Mouse (Mus musculus): Measurements from ENCODE around the gene Vmn1r220. TPM values are rescaled to one million over a fixed set of nuclear protein-coding genes. Genes with fewer than 3 reads are reported as not detected.

Gene Vmn1r220
- total and polyA plus RNA-seq, 2 experiments = not detected

- TF ChIP-seq POLR2A (IDR thresholded peaks at IDR 0.05; ENCODE audit: extremely low read depth, insufficient read depth, low read length) = no peak
- no peak for TF ChIP-seq CTCF (IDR thresholded peaks at IDR 0.05; ENCODE audit: low read depth, low read length)
- Histone ChIP-seq H3K4me1 (ENCODE audit: control insufficient read depth, insufficient read depth, low read length) (no peaks in the 10 kb centered on the region), H3K9ac (ENCODE audit: low read depth, low read length) (no peak overlapping the region), H3K36me3 (ENCODE audit: control insufficient read depth, insufficient read depth, low read length) (no peaks in the 10 kb centered on the region), H3K27me3 (ENCODE audit: control insufficient read depth, insufficient read depth, low read length) (no peaks in the 10 kb centered on the region), H3K4me3 (ENCODE audit: insufficient read depth, low read depth, low read length) (no peak overlapping the region), H3K79me2 (ENCODE audit: control insufficient read depth, insufficient read depth, low read length) (no peaks in the 10 kb centered on the region), H3K27ac (replicated peaks; ENCODE audit: insufficient read depth, low read depth, low read length) (no peak overlapping the region)
- 71% methylated on average over 3 of the region's 3 CpGs for WGBS
- no peak for DNase-seq (ENCODE audit: extremely low read depth, low read depth, low spot score)
Observed at GRCm38 (mm10) chr13:23157848-23158247, 29.9 kb downstream of the Vmn1r220 start.

DNA sequence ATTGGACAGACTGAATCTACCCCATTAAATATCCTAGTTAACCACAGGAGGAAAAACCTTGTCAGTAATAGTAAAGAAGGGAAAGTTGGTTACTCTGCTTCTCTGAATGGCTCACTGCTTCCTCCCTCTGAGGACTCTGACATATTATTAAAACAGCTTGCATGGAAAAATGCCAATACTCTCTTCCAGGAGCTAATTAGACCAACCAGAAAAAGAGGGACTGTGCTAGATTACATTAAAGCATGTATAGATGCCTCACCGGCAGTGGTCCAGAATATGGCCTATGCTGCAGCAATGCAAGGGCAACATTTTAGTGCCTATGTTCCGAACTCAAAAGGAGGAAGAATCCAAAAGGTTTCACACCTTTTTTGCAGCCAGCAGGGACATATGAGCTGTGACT is 48.9 kb downstream of the Vmn1r220 start:
- DNase-seq (ENCODE audit: extremely low read depth, low read depth, low spot score) = no peak
- 84% methylated on average over 2 of the region's 2 CpGs for WGBS
- Histone ChIP-seq H3K27me3 (ENCODE audit: control insufficient read depth, insufficient read depth, low read length) (no peaks in the 10 kb centered on the region), H3K36me3 (ENCODE audit: control insufficient read depth, insufficient read depth, low read length) (no peaks in the 10 kb centered on the region), H3K9ac (ENCODE audit: low read depth, low read length) (no peak overlapping the region), H3K4me3 (ENCODE audit: insufficient read depth, low read depth, low read length) (no peak overlapping the region), H3K4me1 (ENCODE audit: control insufficient read depth, insufficient read depth, low read length) (no peaks in the 10 kb centered on the region), H3K27ac (replicated peaks; ENCODE audit: insufficient read depth, low read depth, low read length) (no peak overlapping the region), H3K79me2 (ENCODE audit: control insufficient read depth, insufficient read depth, low read length) (no peaks in the 10 kb centered on the region)
- no peak for TF ChIP-seq CTCF (IDR thresholded peaks at IDR 0.05; ENCODE audit: low read depth, low read length)
- no peak for TF ChIP-seq POLR2A (IDR thresholded peaks at IDR 0.05; ENCODE audit: extremely low read depth, insufficient read depth, low read length)

DNA sequence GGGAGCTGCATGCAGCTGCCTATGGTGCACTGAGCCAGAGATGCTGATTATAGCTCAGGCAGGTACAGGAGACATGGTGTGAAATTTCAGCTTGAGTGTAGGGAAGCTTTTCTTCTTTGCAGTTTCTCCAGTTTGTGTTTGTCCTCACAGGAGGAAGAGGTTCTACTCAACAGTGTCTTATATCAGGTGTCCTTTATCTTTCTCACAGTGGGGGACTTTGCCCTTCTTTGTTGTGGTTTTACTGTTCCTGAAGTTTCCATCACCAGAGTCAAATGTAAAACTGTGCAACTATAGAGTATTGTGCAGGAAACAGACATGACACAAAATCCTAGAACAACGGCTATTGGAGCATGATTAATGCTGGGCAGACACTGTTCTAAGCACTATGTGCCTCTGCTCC is 54.3 kb downstream of the Vmn1r220 start:
- TF ChIP-seq CTCF (IDR thresholded peaks at IDR 0.05; ENCODE audit: low read depth, low read length) = no peak
- TF ChIP-seq POLR2A (IDR thresholded peaks at IDR 0.05; ENCODE audit: extremely low read depth, insufficient read depth, low read length) = no peak
- H3K36me3 ChIP-seq (ENCODE audit: control insufficient read depth, insufficient read depth, low read length) = no peaks in the 10 kb centered on the region
- no peak overlapping the region for H3K4me3 ChIP-seq (ENCODE audit: insufficient read depth, low read depth, low read length)
- no peaks in the 10 kb centered on the region for H3K27me3 ChIP-seq (ENCODE audit: control insufficient read depth, insufficient read depth, low read length)
- no peaks in the 10 kb centered on the region for H3K4me1 ChIP-seq (ENCODE audit: control insufficient read depth, insufficient read depth, low read length)
- no peak overlapping the region for H3K27ac ChIP-seq (replicated peaks; ENCODE audit: insufficient read depth, low read depth, low read length)
- no peaks in the 10 kb centered on the region for H3K79me2 ChIP-seq (ENCODE audit: control insufficient read depth, insufficient read depth, low read length)
- 74% methylated on average over 1 of the region's 1 CpGs for WGBS
- DNase-seq (ENCODE audit: extremely low read depth, low read depth, low spot score) = no peak
- H3K9ac ChIP-seq (ENCODE audit: low read depth, low read length) = no peak overlapping the region

DNA sequence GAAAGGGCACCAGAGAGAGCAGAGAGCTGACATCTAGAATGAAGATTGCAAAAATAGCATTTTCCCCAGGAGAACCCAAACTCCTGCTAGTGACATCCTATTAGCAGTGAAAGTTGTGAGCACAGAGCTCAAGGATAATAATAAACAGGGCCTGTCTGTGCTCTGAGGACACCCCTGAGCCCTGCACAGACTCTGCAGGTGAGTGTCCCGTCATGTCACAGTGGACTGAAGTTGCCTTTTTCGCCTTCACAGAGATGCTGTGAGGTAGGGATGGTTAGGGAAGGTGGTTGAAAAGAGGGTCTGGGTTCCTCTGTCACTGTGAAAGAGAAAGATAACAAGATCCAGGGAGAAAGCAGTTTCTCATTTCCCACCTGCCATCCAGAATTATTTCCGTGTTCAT is 54.7 kb downstream of the Vmn1r220 start, which contains the start of gene Vmn1r218:
Gene Vmn1r218 (plus strand): TSS at position 57 of the 400 bp plus-strand sequence.
- no peaks in the 10 kb centered on the region for H3K27me3 ChIP-seq (ENCODE audit: control insufficient read depth, insufficient read depth, low read length)
- 61% methylated on average over 3 of the region's 3 CpGs for WGBS
- H3K27ac ChIP-seq (replicated peaks; ENCODE audit: insufficient read depth, low read depth, low read length) = no peak within 1 kb of the TSS
- TF ChIP-seq CTCF (IDR thresholded peaks at IDR 0.05; ENCODE audit: low read depth, low read length) (no peak), POLR2A (IDR thresholded peaks at IDR 0.05; ENCODE audit: extremely low read depth, insufficient read depth, low read length) (no peak)
- H3K79me2 ChIP-seq (ENCODE audit: control insufficient read depth, insufficient read depth, low read length) = no peaks in the 10 kb centered on the region
- H3K4me1 ChIP-seq (ENCODE audit: control insufficient read depth, insufficient read depth, low read length) = no peaks in the 10 kb centered on the region
- H3K9ac ChIP-seq (ENCODE audit: low read depth, low read length) = no peak within 1 kb of the TSS
- H3K36me3 ChIP-seq (ENCODE audit: control insufficient read depth, insufficient read depth, low read length) = no peaks in the 10 kb centered on the region
- DNase-seq (ENCODE audit: extremely low read depth, low read depth, low spot score) = no peak
- H3K4me3 ChIP-seq (ENCODE audit: insufficient read depth, low read depth, low read length) = no peak within 1 kb of the TSS

Other genes starting within 250 kb of the Vmn1r220 start
- gene Vmn1r213, start 180.3 kb downstream of the Vmn1r220 start, total RNA-seq (2014; rRNA removed) = not detected in 2 replicates
- gene Vmn1r213, start 180.3 kb downstream of the Vmn1r220 start, polyA plus RNA-seq (2012; rRNA removed) = not detected in 2 replicates
- not detected in 2 replicates for gene Vmn1r214, start 157.6 kb downstream of the Vmn1r220 start, total RNA-seq (2014; rRNA removed)
- not detected in 2 replicates for gene Vmn1r214, start 157.6 kb downstream of the Vmn1r220 start, polyA plus RNA-seq (2012; rRNA removed)
- gene Vmn1r215, start 120.0 kb downstream of the Vmn1r220 start, total RNA-seq (2014; rRNA removed) = not detected in 2 replicates
- gene Vmn1r215, start 120.0 kb downstream of the Vmn1r220 start, polyA plus RNA-seq (2012; rRNA removed) = not detected in 2 replicates
- gene Vmn1r217, start 69.7 kb downstream of the Vmn1r220 start, total RNA-seq (2014; rRNA removed) = not detected in 2 replicates
- not detected in 2 replicates for gene Vmn1r217, start 69.7 kb downstream of the Vmn1r220 start, polyA plus RNA-seq (2012; rRNA removed)
- not detected in 2 replicates for gene Vmn1r218, start 54.8 kb downstream of the Vmn1r220 start, total RNA-seq (2014; rRNA removed)
- not detected in 2 replicates for gene Vmn1r218, start 54.8 kb downstream of the Vmn1r220 start, polyA plus RNA-seq (2012; rRNA removed)
- gene Vmn1r219, start 28.7 kb downstream of the Vmn1r220 start, total RNA-seq (2014; rRNA removed) = not detected in 2 replicates
- not detected in 2 replicates for gene Vmn1r219, start 28.7 kb downstream of the Vmn1r220 start, polyA plus RNA-seq (2012; rRNA removed)
- not detected in 2 replicates for gene Vmn1r221, start 26.2 kb upstream of the Vmn1r220 start, total RNA-seq (2014; rRNA removed)
- gene Vmn1r221, start 26.2 kb upstream of the Vmn1r220 start, polyA plus RNA-seq (2012; rRNA removed) = not detected in 2 replicates
- gene Vmn1r222, start 48.0 kb upstream of the Vmn1r220 start, total RNA-seq (2014; rRNA removed) = not detected in 2 replicates
- gene Vmn1r222, start 48.0 kb upstream of the Vmn1r220 start, polyA plus RNA-seq (2012; rRNA removed) = not detected in 2 replicates
- gene Vmn1r223, start 59.2 kb upstream of the Vmn1r220 start, total RNA-seq (2014; rRNA removed) = not detected in 2 replicates
- gene Vmn1r223, start 59.2 kb upstream of the Vmn1r220 start, polyA plus RNA-seq (2012; rRNA removed) = not detected in 2 replicates
- gene Zfp322a, start 181.2 kb upstream of the Vmn1r220 start, total RNA-seq (2014; rRNA removed) = 8.1 and 9.7 TPM in 2 replicates
- 0.60 and 1.3 TPM in 2 replicates for gene Zfp322a, start 181.2 kb upstream of the Vmn1r220 start, polyA plus RNA-seq (2012; rRNA removed)
- gene Abt1, start 235.9 kb upstream of the Vmn1r220 start, total RNA-seq (2014; rRNA removed) = 3.5 and 3.7 TPM in 2 replicates
- 2.1 TPM in 2 replicates for gene Abt1, start 235.9 kb upstream of the Vmn1r220 start, polyA plus RNA-seq (2012; rRNA removed)